Mouse (Mus musculus) urinary bladder, postnatal 4 days (tissue): ENCODE measurements around the gene Fbll1.
"Not testable (repeated sequence)": the region's sequence is repeated elsewhere in the genome, so short reads cannot be mapped to it uniquely, and the experiment has no call there.

ENCODE experiments used
- DNase-seq, 2 experiments: peaks; one replicate each; pipeline ENCODE4 v3.0.0; 2021 to 2022; ENCODE audit warnings: low spot score in 2 of 2

The Fbll1 gene

DNA sequence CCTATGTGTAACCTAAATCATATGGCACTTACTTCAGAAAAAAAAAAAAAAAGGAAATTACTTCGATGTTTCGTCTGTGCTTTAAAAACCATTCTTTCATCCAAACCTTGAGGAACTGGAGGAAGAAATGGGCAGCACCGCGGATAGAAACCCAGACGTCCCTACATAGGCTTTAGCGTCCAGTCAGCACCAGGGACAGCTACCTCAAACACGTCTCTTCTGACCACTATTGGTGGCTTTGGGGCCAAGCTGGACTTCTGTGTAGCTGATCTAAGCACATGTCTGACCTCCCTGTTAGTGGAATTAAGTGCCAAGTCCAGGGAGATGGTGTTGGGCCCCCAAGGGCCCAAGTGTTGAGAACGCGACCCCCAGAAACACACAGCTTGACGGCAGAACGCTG lies at the start of gene Fbll1:
Gene Fbll1 (minus strand): TSS at position 11 of the 400 bp plus-strand sequence.
- no peak for DNase-seq

GRCm38 (mm10) chr11:35844299-35844698 lies 45.6 kb upstream of the Fbll1 start:
- no peak for DNase-seq

GRCm38 (mm10) chr11:35842560-35842959 lies 43.9 kb upstream of the Fbll1 start:
- not testable (repeated sequence) for DNase-seq

DNA sequence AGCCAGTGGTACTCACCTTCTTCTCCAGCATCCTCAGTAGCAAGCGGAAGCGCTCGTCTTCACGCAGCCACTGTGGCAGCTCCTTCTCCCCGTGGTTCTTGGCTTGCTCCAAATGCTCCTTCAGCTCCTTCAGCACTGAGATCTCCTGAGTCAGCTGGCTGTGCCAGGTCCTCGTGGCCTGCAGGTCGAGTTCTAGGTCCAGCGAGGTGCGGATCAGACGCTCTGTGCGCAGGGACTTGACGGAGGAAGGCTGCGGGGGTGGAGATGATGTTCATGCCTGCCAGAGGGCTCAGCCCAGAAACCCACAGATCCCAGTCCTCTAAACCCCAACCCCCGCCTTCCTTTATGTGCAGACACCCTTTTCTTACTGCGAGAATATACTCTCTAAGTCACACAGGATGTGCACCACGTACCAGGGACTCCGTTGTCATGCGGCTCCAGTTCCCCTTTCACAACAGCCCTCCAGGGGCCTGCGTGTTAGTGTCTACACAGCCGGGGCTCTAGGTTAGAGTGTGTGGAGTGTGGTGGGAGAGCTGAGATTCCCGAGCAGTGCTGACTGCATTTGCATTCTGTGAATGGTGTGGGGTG lies 43.1 kb upstream of the Fbll1 start:
- DNase-seq: no peak

DNA sequence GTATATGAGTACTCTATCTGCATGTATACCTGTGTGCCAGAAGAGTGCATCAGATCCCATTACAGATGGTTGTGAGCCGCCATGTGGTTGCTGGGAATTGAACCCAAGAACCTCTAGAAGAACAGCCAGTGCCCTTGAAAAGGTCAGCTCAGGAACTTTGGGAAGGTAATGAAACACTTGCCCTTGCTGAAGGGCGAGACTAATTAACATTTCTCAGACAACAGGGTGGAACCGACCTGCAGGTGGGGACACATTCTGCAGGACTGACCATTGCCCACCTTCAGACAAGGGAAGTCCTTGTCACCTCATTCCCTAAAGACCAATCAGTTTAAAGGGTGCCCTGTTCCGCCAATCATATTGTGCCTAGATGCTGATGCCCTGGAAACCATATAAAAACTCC lies 42.1 kb upstream of the Fbll1 start:
- not testable (repeated sequence) for DNase-seq

- no peak for DNase-seq
Observed at GRCm38 (mm10) chr11:35840282-35840681, 41.6 kb upstream of the Fbll1 start.

- peak; percentile 84 to 91 for DNase-seq
Observed at GRCm38 (mm10) chr11:35838345-35839338, 40.0 kb upstream of the Fbll1 start.

DNA sequence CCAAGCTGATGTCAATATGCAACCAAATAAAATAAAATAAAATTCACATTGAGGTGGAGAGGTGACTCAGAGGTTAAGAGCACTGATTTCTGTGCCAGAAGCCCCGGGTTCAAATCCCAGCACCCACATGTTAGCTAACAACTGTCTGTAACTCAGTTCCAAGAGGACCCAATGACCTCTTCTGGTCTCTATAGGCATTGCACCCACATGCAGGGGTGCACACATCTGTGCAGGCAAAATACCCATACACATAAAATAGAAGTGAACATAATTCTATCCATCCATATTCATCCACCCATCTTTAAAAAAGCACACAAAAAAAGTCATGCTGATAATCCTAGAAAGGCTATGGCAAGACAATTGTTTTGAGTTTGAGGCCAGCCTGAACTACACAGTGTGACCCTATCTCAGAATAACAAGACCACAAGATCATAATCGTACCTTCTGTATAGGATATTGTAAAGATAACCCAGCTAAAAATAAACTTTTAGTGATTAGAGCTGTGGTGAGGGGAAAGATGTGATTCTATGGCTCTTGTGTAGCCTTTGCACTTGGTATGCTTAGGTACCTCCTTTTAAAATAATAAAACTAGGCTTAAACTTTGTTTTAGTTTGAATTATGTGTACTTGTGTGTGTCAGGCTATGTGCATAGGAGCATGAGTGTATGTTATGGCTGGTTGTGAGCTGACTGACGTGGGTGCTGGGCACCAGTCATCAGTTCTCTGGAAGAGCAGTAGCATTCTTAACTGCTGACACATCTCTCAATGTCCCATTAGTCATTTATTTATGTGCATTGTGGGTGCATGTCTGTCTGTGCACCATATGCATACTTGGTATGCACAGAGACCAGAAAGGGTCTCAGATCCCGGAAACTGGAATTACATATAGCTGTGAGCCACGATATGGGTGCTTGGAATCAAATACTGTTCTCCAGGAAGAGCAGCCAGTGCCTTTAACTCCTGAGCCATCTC lies 38.8 kb upstream of the Fbll1 start:
- DNase-seq: no peak

DNA sequence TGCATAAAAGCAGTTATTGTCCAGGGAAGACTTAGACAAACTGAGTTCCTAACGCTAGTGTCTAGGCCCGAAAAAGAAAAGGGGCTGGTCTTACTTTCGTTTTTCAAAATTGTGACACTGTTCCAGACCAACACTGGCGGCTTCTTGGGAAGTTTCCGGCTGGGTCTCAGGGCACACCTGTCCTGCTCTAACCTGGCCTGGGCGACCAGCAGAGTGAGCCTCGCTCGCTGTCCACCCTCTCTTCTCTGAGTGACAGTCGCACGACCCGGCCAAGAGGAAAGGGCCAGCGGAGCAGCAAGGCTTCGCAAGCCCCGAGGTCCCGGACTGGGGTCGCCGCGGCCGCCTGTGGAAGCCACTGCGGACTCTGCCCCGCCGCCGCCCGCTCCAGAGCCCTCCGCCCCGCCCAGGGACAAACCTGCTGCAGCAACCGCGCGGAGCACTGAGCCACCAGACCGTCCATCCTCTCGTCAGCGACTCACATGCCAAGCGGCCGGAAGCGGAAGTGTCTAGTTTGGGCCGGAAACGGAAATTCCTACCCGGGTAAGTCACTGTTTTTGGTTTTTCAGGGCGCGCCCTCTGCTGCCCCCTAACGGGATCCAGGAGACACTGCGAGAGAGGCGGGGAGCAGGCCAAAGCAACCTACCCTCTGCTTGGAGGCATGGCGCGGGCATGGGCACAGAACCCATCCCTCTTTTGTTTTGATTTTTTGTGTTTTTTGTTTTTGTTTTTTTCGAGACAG lies 35.5 kb upstream of the Fbll1 start, which contains the start of gene Rars:
Gene Rars (minus strand): TSS at position 485 of the 739 bp plus-strand sequence.
- DNase-seq: peak; percentile 86 to 92

- no peak for DNase-seq
Observed at GRCm38 (mm10) chr11:35833270-35833669, 34.6 kb upstream of the Fbll1 start.

DNA sequence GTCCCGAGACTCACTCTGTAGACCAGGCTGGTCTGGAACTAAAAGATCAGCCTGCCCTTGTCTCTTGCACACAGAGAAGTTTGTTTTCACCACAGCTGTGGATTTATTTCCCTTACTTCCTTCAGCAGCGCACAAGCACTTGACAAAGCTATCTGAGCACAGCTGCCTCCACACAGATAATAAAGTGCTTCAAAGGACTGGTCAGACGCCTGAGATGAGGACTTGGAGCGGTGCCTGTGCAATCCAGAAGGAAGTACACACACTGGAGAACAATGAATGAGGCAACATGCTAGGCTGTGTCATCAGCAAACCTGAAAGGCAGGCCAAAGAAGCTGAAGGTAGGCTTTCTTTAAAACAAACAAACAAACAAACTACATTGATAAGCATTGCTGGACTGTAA lies 33.5 kb upstream of the Fbll1 start:
- no peak for DNase-seq

- DNase-seq: no peak
Observed at GRCm38 (mm10) chr11:35827714-35828113, 29.0 kb upstream of the Fbll1 start.

DNA sequence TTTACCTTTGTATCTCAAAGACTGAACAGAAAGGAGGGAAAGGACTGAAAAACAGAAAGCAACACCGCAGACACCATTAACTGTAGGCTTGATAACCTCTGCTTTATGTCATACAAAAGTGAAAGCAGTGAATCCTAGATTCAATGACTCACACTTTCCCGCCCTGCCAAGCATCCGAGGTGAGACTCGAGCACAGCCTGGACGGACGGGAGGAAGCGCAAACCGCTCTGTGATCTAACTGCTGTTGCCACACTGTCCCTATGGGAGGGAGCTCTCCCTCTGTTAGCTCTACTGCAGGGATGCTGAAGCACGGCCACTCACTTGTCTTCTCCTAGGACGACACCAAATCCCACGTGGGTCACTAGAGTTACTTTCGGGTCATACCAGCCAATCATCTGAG lies 17.6 kb upstream of the Fbll1 start:
- no peak for DNase-seq

- DNase-seq: no peak
Observed at GRCm38 (mm10) chr11:35811458-35811857, 12.8 kb upstream of the Fbll1 start.

DNA sequence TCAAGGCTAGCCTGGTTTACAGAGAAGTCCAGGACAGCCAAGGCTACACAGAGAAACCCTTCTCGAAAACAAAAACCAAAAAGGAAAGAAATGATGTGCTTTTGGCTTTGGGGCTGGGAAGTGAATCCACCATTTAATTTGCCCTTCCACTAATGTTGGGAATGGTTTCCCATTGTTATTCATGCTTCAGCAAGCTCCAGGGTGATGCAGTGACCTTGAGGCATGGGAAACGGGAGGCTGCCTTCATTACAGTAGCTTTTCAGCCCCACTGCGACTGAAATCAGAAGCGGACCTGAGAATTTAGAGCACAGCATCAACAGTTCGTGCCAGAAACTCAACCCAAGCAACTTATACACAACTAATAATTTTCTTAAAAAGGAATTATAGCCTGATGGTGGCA lies 2.6 kb upstream of the Fbll1 start:
- peak in 1 of 2 experiments; percentile 10 for DNase-seq

GRCm38 (mm10) chr11:35798495-35798820 lies 226 bp downstream of the Fbll1 start:
- no peak for DNase-seq

DNA sequence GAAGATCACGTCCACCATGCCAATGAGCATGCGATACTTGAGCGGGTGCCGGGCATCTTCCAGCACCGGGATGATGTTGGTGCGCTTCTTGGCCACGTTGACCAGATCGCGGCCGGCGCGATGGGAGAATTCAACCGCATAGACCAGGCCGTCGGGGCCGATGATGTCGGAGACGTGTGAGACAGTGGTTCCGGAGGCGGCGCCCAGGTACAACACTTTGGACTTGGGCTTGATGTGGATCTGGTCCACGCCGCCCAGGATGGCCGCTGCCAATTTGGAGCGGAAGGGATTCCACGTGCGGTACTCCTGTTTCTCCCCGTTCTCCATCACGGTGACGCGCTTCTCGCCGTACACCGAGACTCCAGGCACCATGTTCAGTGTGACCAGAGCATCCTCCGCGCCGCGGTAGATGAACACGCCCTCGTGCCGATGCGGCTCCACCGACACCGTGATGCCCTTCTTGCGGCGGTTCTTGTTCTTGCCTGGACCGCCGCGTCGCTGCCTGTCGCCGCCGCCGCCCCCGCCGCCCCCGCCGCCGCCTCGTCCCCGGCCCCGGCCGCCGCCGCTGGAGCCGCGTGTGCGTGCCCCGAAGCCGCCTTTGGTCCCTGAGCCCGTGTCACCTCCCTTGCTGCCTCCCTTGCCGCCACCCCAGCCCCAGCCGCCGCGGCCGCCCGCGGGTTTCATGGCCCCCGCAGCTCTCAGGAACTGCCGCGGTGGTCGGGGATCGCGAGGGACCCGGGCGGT lies 761 bp downstream of the Fbll1 start:
- DNase-seq: no peak

DNA sequence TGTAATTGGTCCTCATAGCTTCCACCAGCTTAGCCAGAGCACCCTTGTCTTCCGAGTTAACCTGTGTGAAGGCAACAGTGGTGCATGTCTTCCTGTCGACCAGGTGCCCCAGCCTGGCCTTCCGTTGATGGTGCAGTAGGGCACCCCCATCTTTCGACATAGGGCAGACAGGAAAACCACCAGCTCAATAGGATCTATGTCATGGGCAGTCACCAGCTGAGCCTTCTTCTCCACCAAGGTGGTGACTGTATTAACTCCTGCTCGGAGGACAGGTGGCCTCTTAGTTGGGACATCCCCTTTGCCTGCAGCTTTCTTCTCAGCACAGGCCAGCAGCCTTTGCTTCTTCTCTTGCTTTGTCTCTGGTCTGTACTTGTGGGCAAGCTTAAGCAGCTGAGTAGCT lies 5.9 kb downstream of the Fbll1 start:
- DNase-seq: not testable (repeated sequence)

DNA sequence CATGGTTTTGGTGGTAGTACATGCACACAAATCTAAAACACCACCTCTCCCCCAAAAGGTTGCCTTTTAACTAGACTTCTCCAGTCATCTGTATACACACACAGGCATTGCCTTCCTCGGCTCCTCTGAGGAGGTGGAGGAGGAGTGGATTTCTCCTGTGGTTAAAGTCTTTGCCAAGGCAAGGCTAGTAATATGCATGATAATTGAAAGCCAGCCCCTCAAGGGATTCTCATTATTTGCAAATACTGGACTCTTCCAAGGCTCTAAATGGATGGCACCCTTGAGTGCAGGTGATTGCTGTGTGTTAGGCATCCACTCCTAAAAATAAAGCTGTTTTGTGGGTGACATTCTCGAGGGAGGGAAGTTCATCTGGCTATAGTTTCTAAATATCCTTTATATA lies 10.2 kb downstream of the Fbll1 start:
- DNase-seq: peak in 1 of 2 experiments; percentile 9

DNA sequence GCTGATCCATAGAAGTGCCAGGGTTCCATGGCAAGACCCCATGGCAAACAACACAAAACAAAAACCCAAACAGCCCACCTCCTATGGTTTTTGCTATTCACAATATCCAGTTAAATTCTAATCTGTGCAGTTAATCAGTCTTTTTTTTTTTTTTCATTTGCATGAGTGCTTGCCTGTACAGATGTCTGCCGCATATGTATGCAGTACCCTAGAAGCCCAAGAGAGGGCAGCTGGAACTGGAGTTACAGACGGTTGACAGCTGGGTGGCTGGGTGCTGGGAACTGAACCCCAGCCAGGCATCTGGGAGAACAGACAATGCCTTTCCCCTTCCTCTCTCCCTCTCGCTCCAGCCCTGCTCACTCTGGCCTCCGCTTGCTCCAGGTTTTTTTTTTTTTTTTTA lies 14.1 kb downstream of the Fbll1 start:
- DNase-seq: peak; percentile 11 to 54
